Mouse (Mus musculus): Measurements from ENCODE around the gene Ptprn2. TPM values are rescaled to one million over a fixed set of nuclear protein-coding genes. Genes with fewer than 3 reads are reported as not detected.

Gene Ptprn2
- polyA plus RNA-seq, 1 experiment from 2014 or later: 3.5 TPM

GRCm38 (mm10) chr12:117054925-117055570, 569.5 kb downstream of the Ptprn2 start:
- H3K4me2 ChIP-seq (ENCODE audit: low read depth, low read length): no peak overlapping the region
- no peaks in the 10 kb centered on the region for H3K27me3 ChIP-seq (ENCODE audit: control insufficient read depth, insufficient read depth, low read length)
- H3K9ac ChIP-seq (ENCODE audit: low read length): no peak overlapping the region
- WGBS: 82% methylated on average over 10 of the region's 10 CpGs
- H3K36me3 ChIP-seq (ENCODE audit: control insufficient read depth, insufficient read depth, low read length): no peaks in the 10 kb centered on the region
- ATAC-seq (ENCODE audit: insufficient read depth, low FRiP score): no peak
- no peak overlapping the region for H3K27ac ChIP-seq (ENCODE audit: low read length)
- no peaks in the 10 kb centered on the region for H3K9me3 ChIP-seq (replicated peaks; ENCODE audit: control insufficient read depth, low read length)
- H3K4me3 ChIP-seq (replicated peaks; ENCODE audit: low read length): no peak overlapping the region
- no peaks in the 10 kb centered on the region for H3K4me1 ChIP-seq (ENCODE audit: control insufficient read depth, insufficient read depth, low read length)

GRCm38 (mm10) chr12:117058184-117058958, 572.9 kb downstream of the Ptprn2 start:
- no peak for ATAC-seq (ENCODE audit: insufficient read depth, low FRiP score)
- 70% methylated on average over 6 of the region's 6 CpGs for WGBS
- Histone ChIP-seq H3K9ac (ENCODE audit: low read length) (no peak overlapping the region), H3K9me3 (replicated peaks; ENCODE audit: control insufficient read depth, low read length) (no peaks in the 10 kb centered on the region), H3K36me3 (ENCODE audit: control insufficient read depth, insufficient read depth, low read length) (no peaks in the 10 kb centered on the region), H3K4me2 (ENCODE audit: low read depth, low read length) (no peak overlapping the region), H3K27ac (ENCODE audit: low read length) (no peak overlapping the region), H3K27me3 (ENCODE audit: control insufficient read depth, insufficient read depth, low read length) (no peaks in the 10 kb centered on the region), H3K4me3 (replicated peaks; ENCODE audit: low read length) (no peak overlapping the region), H3K4me1 (ENCODE audit: control insufficient read depth, insufficient read depth, low read length) (no peaks in the 10 kb centered on the region)

GRCm38 (mm10) chr12:117058975-117059374, 573.5 kb downstream of the Ptprn2 start:
- H3K27ac ChIP-seq (ENCODE audit: low read length): no peak overlapping the region
- H3K4me2 ChIP-seq (ENCODE audit: low read depth, low read length): no peak overlapping the region
- no peaks in the 10 kb centered on the region for H3K9me3 ChIP-seq (replicated peaks; ENCODE audit: control insufficient read depth, low read length)
- H3K9ac ChIP-seq (ENCODE audit: low read length): no peak overlapping the region
- no peaks in the 10 kb centered on the region for H3K27me3 ChIP-seq (ENCODE audit: control insufficient read depth, insufficient read depth, low read length)
- no peaks in the 10 kb centered on the region for H3K4me1 ChIP-seq (ENCODE audit: control insufficient read depth, insufficient read depth, low read length)
- ATAC-seq (ENCODE audit: insufficient read depth, low FRiP score): no peak
- H3K4me3 ChIP-seq (replicated peaks; ENCODE audit: low read length): no peak overlapping the region
- no peaks in the 10 kb centered on the region for H3K36me3 ChIP-seq (ENCODE audit: control insufficient read depth, insufficient read depth, low read length)
- 82% methylated on average over 7 of the region's 7 CpGs for WGBS

GRCm38 (mm10) chr12:117077664-117078063, 592.1 kb downstream of the Ptprn2 start:
- H3K27ac ChIP-seq (ENCODE audit: low read length): no peak overlapping the region
- 67% methylated on average over 7 of the region's 7 CpGs for whole genome bisulfite sequencing
- ATAC-seq (ENCODE audit: insufficient read depth, low FRiP score): no peak

GRCm38 (mm10) chr12:117078945-117079344, 593.4 kb downstream of the Ptprn2 start:
- Histone ChIP-seq H3K9ac (ENCODE audit: low read length) (no peak overlapping the region), H3K9me3 (replicated peaks; ENCODE audit: control insufficient read depth, low read length) (no peaks in the 10 kb centered on the region), H3K4me1 (ENCODE audit: control insufficient read depth, insufficient read depth, low read length) (no peaks in the 10 kb centered on the region), H3K27ac (ENCODE audit: low read length) (no peak overlapping the region), H3K36me3 (ENCODE audit: control insufficient read depth, insufficient read depth, low read length) (no peaks in the 10 kb centered on the region), H3K27me3 (ENCODE audit: control insufficient read depth, insufficient read depth, low read length) (no peaks in the 10 kb centered on the region), H3K4me3 (replicated peaks; ENCODE audit: low read length) (no peak overlapping the region), H3K4me2 (ENCODE audit: low read depth, low read length) (no peak overlapping the region)
- no peak for ATAC-seq (ENCODE audit: insufficient read depth, low FRiP score)
- WGBS: 81% methylated on average over 5 of the region's 5 CpGs

More at GRCm38 (mm10) chr12:117077664-117078063, 592.1 kb downstream of the Ptprn2 start:
- Histone ChIP-seq H3K4me3 (replicated peaks; ENCODE audit: low read length) (no peak overlapping the region), H3K4me2 (ENCODE audit: low read depth, low read length) (no peak overlapping the region), H3K9ac (ENCODE audit: low read length) (no peak overlapping the region), H3K4me1 (ENCODE audit: control insufficient read depth, insufficient read depth, low read length) (no peaks in the 10 kb centered on the region), H3K9me3 (replicated peaks; ENCODE audit: control insufficient read depth, low read length) (no peaks in the 10 kb centered on the region), H3K36me3 (ENCODE audit: control insufficient read depth, insufficient read depth, low read length) (no peaks in the 10 kb centered on the region), H3K27me3 (ENCODE audit: control insufficient read depth, insufficient read depth, low read length) (no peaks in the 10 kb centered on the region)

- Histone ChIP-seq H3K27me3 (ENCODE audit: control insufficient read depth, insufficient read depth, low read length) (no peaks in the 10 kb centered on the region), H3K27ac (ENCODE audit: low read length) (no peak overlapping the region), H3K4me2 (ENCODE audit: low read depth, low read length) (no peak overlapping the region), H3K36me3 (ENCODE audit: control insufficient read depth, insufficient read depth, low read length) (no peaks in the 10 kb centered on the region), H3K4me1 (ENCODE audit: control insufficient read depth, insufficient read depth, low read length) (no peaks in the 10 kb centered on the region), H3K4me3 (replicated peaks; ENCODE audit: low read length) (no peak overlapping the region), H3K9me3 (replicated peaks; ENCODE audit: control insufficient read depth, low read length) (no peaks in the 10 kb centered on the region), H3K9ac (ENCODE audit: low read length) (no peak overlapping the region)
- ATAC-seq (ENCODE audit: insufficient read depth, low FRiP score): no peak
- WGBS: 58% methylated on average over 2 of the region's 2 CpGs
Observed at GRCm38 (mm10) chr12:117079724-117080123, 594.2 kb downstream of the Ptprn2 start.

GRCm38 (mm10) chr12:117083856-117084701, 598.6 kb downstream of the Ptprn2 start:
- Histone ChIP-seq H3K4me3 (replicated peaks; ENCODE audit: low read length) (no peak overlapping the region), H3K9ac (ENCODE audit: low read length) (no peak overlapping the region), H3K9me3 (replicated peaks; ENCODE audit: control insufficient read depth, low read length) (no peaks in the 10 kb centered on the region), H3K4me1 (ENCODE audit: control insufficient read depth, insufficient read depth, low read length) (no peaks in the 10 kb centered on the region), H3K27me3 (ENCODE audit: control insufficient read depth, insufficient read depth, low read length) (no peaks in the 10 kb centered on the region), H3K4me2 (ENCODE audit: low read depth, low read length) (no peak overlapping the region), H3K27ac (ENCODE audit: low read length) (no peak overlapping the region), H3K36me3 (ENCODE audit: control insufficient read depth, insufficient read depth, low read length) (no peaks in the 10 kb centered on the region)
- 71% methylated on average over 3 of the region's 3 CpGs for WGBS
- no peak for ATAC-seq (ENCODE audit: insufficient read depth, low FRiP score)

GRCm38 (mm10) chr12:117084702-117085409, 599.3 kb downstream of the Ptprn2 start:
- Histone ChIP-seq H3K36me3 (ENCODE audit: control insufficient read depth, insufficient read depth, low read length) (no peaks in the 10 kb centered on the region), H3K27me3 (ENCODE audit: control insufficient read depth, insufficient read depth, low read length) (no peaks in the 10 kb centered on the region), H3K4me2 (ENCODE audit: low read depth, low read length) (no peak overlapping the region), H3K4me1 (ENCODE audit: control insufficient read depth, insufficient read depth, low read length) (no peaks in the 10 kb centered on the region), H3K27ac (ENCODE audit: low read length) (no peak overlapping the region), H3K9ac (ENCODE audit: low read length) (no peak overlapping the region), H3K4me3 (replicated peaks; ENCODE audit: low read length) (no peak overlapping the region), H3K9me3 (replicated peaks; ENCODE audit: control insufficient read depth, low read length) (no peaks in the 10 kb centered on the region)
- ATAC-seq (ENCODE audit: insufficient read depth, low FRiP score): no peak
- 38% methylated on average over 5 of the region's 5 CpGs for WGBS
